Mouse (Mus musculus): ENCODE measurements at regions not wholly inside any gene's neighbourhood (a gene's known extent, or its start where the extent isn't known, plus 50 kb on each side); places are given as distances from the start of the nearest gene placed in this dataset.

DNA sequence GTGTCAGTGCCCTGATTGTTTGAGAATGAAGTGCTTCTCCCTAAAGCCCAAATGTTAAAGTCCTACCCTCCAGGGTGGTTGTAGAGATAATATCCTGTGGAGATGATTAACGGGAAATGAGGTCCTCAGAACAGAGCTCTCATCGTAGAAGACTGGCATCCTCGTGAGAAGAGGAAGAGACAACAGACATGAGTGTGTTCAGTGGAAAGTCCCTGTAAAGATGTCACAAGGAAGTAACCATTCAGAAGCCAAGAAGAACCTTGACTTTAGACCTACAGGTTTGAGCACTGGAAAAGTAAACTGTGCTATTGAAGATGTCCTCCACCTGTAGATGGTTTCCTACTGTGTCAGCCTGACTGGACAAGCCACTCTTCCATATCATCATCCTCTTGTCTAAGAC is 155.1 kb upstream of the Trib2 start:
- TF ChIP-seq ZC3H11A (IDR thresholded peaks at IDR 0.05; ENCODE audit: borderline replicate concordance, low read depth, low read length) (no peak), ZNF384 (IDR thresholded peaks at IDR 0.05; ENCODE audit: low read depth, low read length) (no peak), HCFC1 (IDR thresholded peaks at IDR 0.05; ENCODE audit: borderline replicate concordance, insufficient read depth, low read length) (no peak), MAFK (IDR thresholded peaks at IDR 0.05; ENCODE audit: insufficient read depth, low read depth, low read length) (no peak)

All from ES-E14 (cell line).